Mouse (Mus musculus) bone marrow macrophage, adult 2 months (primary cell): ENCODE results near the gene Rfc1.
"Not testable (repeated sequence)": the region's sequence is repeated elsewhere in the genome, so short reads cannot be mapped to it uniquely, and the experiment has no call there.

Source experiments
- CTCF ChIP-seq: IDR thresholded peaks from 2 replicates; pipeline ENCODE4 v1.5.1; 2012; ENCODE audit warnings: low read depth, mild to moderate bottlenecking, low read length, moderate library complexity
- POLR2A ChIP-seq: IDR thresholded peaks from 2 replicates; pipeline ENCODE4 v1.6.1; 2012; ENCODE audit warnings: mild to moderate bottlenecking, low read depth, low read length, borderline replicate concordance

DNA sequence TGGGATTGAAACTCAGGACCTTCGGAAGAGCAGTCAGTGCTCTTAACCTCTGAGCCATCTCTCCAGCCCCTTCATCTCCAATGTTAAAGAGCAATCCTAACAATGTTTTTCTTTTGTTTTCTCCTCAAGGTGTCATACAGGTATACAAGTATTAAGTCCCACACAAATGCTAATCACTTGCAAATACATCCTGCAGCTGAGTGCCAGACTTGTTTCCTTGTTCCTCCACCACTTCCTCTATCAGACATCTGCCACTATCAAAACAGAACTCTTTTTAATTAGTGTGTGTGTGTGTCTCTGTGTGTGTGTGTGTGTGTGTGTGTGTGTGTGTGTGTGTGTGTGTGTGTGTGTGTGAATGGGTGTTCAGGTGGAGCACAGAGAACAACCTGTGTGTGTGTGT lies 35.8 kb downstream of the Rfc1 start:
- TF ChIP-seq CTCF, POLR2A: not testable (repeated sequence)
